Mouse (Mus musculus) olfactory bulb, adult 2 months (tissue): ENCODE results near the gene Nckap1.

Experiments
- CTCF ChIP-seq: fragments of 200-500 bp; IDR thresholded peaks from 2 replicates; pipeline ENCODE4 v1.5.1; 2012; ENCODE audit warnings: low read depth, mild to moderate bottlenecking, low read length, moderate library complexity; ENCODE audit not compliant: insufficient read depth
- POLR2A ChIP-seq: fragments of 200-500 bp; IDR thresholded peaks from 2 replicates; pipeline ENCODE4 v1.6.1; 2012; ENCODE audit warnings: mild to moderate bottlenecking, low read depth, low read length, moderate library complexity; ENCODE audit not compliant: insufficient read depth

DNA sequence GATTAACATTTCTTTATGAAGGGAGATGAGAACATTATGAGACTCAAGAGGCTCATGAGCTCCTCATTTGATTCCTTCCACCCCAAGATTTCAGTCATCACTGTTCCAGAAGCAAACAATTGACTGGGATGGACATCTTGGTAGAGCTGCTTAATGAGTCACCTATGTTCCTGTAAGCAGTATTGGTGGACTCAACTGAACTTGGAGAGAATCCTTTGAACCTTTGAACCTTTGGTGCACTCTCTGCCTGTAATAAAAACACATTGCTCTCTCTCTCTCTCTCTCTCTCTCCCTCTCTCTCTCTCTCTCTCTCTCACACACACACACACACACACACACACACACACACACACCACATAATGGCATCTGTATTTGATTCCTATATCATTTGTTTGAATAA, 19.4 kb upstream of the Nckap1 start:
- TF ChIP-seq POLR2A (no peak), CTCF (no peak)
